Mouse (Mus musculus) embryonic facial prominence, embryonic 12.5 days (tissue): ENCODE measurements at regions not wholly inside any gene's neighbourhood (a gene's known extent, or its start where the extent isn't known, plus 50 kb on each side); places are given as distances from the start of the nearest gene placed in this dataset.
"Not testable (repeated sequence)": the region's sequence is repeated elsewhere in the genome, so short reads cannot be mapped to it uniquely, and the experiment has no call there.

Experiments
- ATAC-seq: fragments of 200-750 bp; cut with Nextera tagmentation; 2 replicates; pipeline ENCODE4 v1.8.0; 2017; ENCODE audit not compliant: insufficient number of reproducible peaks, insufficient read depth, low FRiP score, low TSS enrichment
- H3K27ac ChIP-seq: fragments of 300-500 bp; sonication (generic); 2 replicates; pipeline ENCODE4 v1.5.1; 2016; ENCODE audit warnings: mild to moderate bottlenecking
- H3K27me3 ChIP-seq: fragments of 300-500 bp; sonication (generic); 2 replicates; pipeline ENCODE4 v1.6.1; 2016; ENCODE audit warnings: mild to moderate bottlenecking, moderate library complexity
- H3K36me3 ChIP-seq: fragments of 300-500 bp; sonication (generic); 2 replicates; pipeline ENCODE4 v1.6.1; 2016; ENCODE audit warnings: mild to moderate bottlenecking
- H3K4me1 ChIP-seq: fragments of 300-500 bp; sonication (generic); 2 replicates; pipeline ENCODE4 v1.6.1; 2016
- H3K4me2 ChIP-seq: fragments of 300-500 bp; sonication (generic); replicated peaks from 2 replicates; pipeline ENCODE4 v1.6.1; 2016; ENCODE audit warnings: mild to moderate bottlenecking, moderate library complexity
- H3K4me3 ChIP-seq: fragments of 300-500 bp; sonication (generic); 2 replicates; pipeline ENCODE4 v1.5.1; 2016; ENCODE audit warnings: mild to moderate bottlenecking
- H3K9ac ChIP-seq: fragments of 300-500 bp; sonication (generic); 2 replicates; pipeline ENCODE4 v1.6.1; 2016; ENCODE audit warnings: mild to moderate bottlenecking, moderate library complexity
- H3K9me3 ChIP-seq: fragments of 300-500 bp; sonication (generic); 2 replicates; pipeline ENCODE4 v1.6.1; 2016; ENCODE audit warnings: mild to moderate bottlenecking, moderate library complexity
- WGBS: fragments of 180-500 bp; shearing (Covaris S2); methylation state at CpG from one replicate; pipeline ENCODE4 v1.1.7; 2016; 5-methylcytosine and 5-hydroxymethylcytosine counted together

- Histone ChIP-seq H3K27ac (no peak overlapping the region), H3K27me3 (no peaks in the 10 kb centered on the region), H3K4me3 (no peak overlapping the region), H3K4me1 (peaks cover 9% of the 10 kb centered on the region), H3K9ac (no peak overlapping the region), H3K36me3 (no peaks in the 10 kb centered on the region), H3K9me3 (no peaks in the 10 kb centered on the region), H3K4me2 (no peak overlapping the region)
- no peak for ATAC-seq
- 5% methylated on average over 4 of the region's 4 CpGs for WGBS
These were observed 75.8 kb upstream of the Hao2 start for GRCm38 (mm10) chr3:98968811-98969210.

- Histone ChIP-seq H3K27me3 (no peaks in the 10 kb centered on the region), H3K9me3 (no peaks in the 10 kb centered on the region), H3K4me1 (no peaks in the 10 kb centered on the region; the same call in 1 of the 2 replicates), H3K4me3 (no peak overlapping the region), H3K9ac (no peak overlapping the region), H3K27ac (no peak overlapping the region), H3K36me3 (no peaks in the 10 kb centered on the region), H3K4me2 (no peak overlapping the region)
- 2% methylated on average over 3 of the region's 3 CpGs for WGBS
- ATAC-seq, result no peak
These were observed 82.7 kb upstream of the Hao2 start for GRCm38 (mm10) chr3:98975777-98976176.

GRCm38 (mm10) chr3:98982787-98983186 is 89.7 kb upstream of the Hao2 start:
- Histone ChIP-seq H3K4me1 (no peaks in the 10 kb centered on the region), H3K4me3 (no peak overlapping the region), H3K27ac (no peak overlapping the region), H3K4me2 (no peak overlapping the region), H3K27me3 (no peaks in the 10 kb centered on the region), H3K9ac (no peak overlapping the region), H3K36me3 (no peaks in the 10 kb centered on the region), H3K9me3 (no peaks in the 10 kb centered on the region)
- WGBS, result 94% methylated on average over 1 of the region's 1 CpGs
- no peak for ATAC-seq

- H3K36me3 ChIP-seq, H3K4me1 ChIP-seq, ATAC-seq, H3K27me3 ChIP-seq, H3K9me3 ChIP-seq, H3K4me3 ChIP-seq, H3K9ac ChIP-seq, H3K27ac ChIP-seq, H3K4me2 ChIP-seq: not testable (repeated sequence)
- WGBS, result 75% methylated on average over 2 of the region's 2 CpGs
These were observed 94.2 kb upstream of the Hao2 start for GRCm38 (mm10) chr3:98987266-98987665.

- H3K36me3 ChIP-seq, result no peaks in the 10 kb centered on the region
- ATAC-seq, result peak; percentile 96
- H3K4me1 ChIP-seq, result peaks cover 5% of the 10 kb centered on the region; the same call in 1 of the 2 replicates
- no peak overlapping the region for H3K9ac ChIP-seq
- H3K4me2 ChIP-seq, result peak overlapping the region; percentile 32
- peak overlapping the region; percentile 67 for H3K27ac ChIP-seq
- no peaks in the 10 kb centered on the region; the same call in 1 of the 2 replicates for H3K9me3 ChIP-seq
- H3K4me3 ChIP-seq, result no peak overlapping the region
- WGBS, result 3% methylated on average over 9 of the region's 10 CpGs
- H3K27me3 ChIP-seq, result no peaks in the 10 kb centered on the region
These were observed 97.8 kb upstream of the Hao2 start for GRCm38 (mm10) chr3:98990801-98991200.

GRCm38 (mm10) chr3:98991276-98991675 is 98.2 kb upstream of the Hao2 start:
- no peak overlapping the region for H3K4me2 ChIP-seq
- H3K27ac ChIP-seq, result peak overlapping the region; percentile 67; the same call in 1 of the 2 replicates
- no peaks in the 10 kb centered on the region for H3K27me3 ChIP-seq
- WGBS, result 17% methylated on average over 6 of the region's 6 CpGs
- H3K9me3 ChIP-seq, result no peaks in the 10 kb centered on the region; the same call in 1 of the 2 replicates
- no peak overlapping the region for H3K9ac ChIP-seq
- H3K4me1 ChIP-seq, result peaks cover 5% of the 10 kb centered on the region; the same call in 1 of the 2 replicates
- no peak for ATAC-seq
- no peak overlapping the region for H3K4me3 ChIP-seq
- no peaks in the 10 kb centered on the region for H3K36me3 ChIP-seq

- Histone ChIP-seq H3K9me3 (no peaks in the 10 kb centered on the region; the same call in 1 of the 2 replicates), H3K27ac (no peak overlapping the region)
- ATAC-seq, result no peak
These were observed 101.0 kb upstream of the Hao2 start for GRCm38 (mm10) chr3:98994086-98994485.

GRCm38 (mm10) chr3:99030636-99031035 is 110.2 kb upstream of the Wars2 start:
- no peak overlapping the region for H3K27ac ChIP-seq
- no peaks in the 10 kb centered on the region for H3K36me3 ChIP-seq
- WGBS, result 10% methylated on average over 1 of the region's 1 CpGs
- H3K4me3 ChIP-seq, result no peak overlapping the region
- no peaks in the 10 kb centered on the region for H3K9me3 ChIP-seq
- ATAC-seq, result no peak
- H3K4me1 ChIP-seq, result peaks cover 8% of the 10 kb centered on the region; the same call in 1 of the 2 replicates
- no peaks in the 10 kb centered on the region for H3K27me3 ChIP-seq
- H3K4me2 ChIP-seq, result no peak overlapping the region
- H3K9ac ChIP-seq, result no peak overlapping the region

More at GRCm38 (mm10) chr3:98994086-98994485, 101.0 kb upstream of the Hao2 start:
- no peaks in the 10 kb centered on the region for H3K27me3 ChIP-seq
- H3K4me1 ChIP-seq, result peaks cover 5% of the 10 kb centered on the region; the same call in 1 of the 2 replicates
- no peak overlapping the region for H3K4me3 ChIP-seq
- no peak overlapping the region for H3K9ac ChIP-seq
- H3K4me2 ChIP-seq, result no peak overlapping the region
- no peaks in the 10 kb centered on the region for H3K36me3 ChIP-seq

GRCm38 (mm10) chr3:99046190-99046589 is 94.7 kb upstream of the Wars2 start:
- no peaks in the 10 kb centered on the region for H3K9me3 ChIP-seq
- H3K4me3 ChIP-seq, result no peak overlapping the region
- no peaks in the 10 kb centered on the region for H3K27me3 ChIP-seq
- no peaks in the 10 kb centered on the region for H3K4me1 ChIP-seq
- no peak overlapping the region for H3K9ac ChIP-seq
- no peaks in the 10 kb centered on the region for H3K36me3 ChIP-seq
- no peak overlapping the region for H3K27ac ChIP-seq
- ATAC-seq, result no peak
- H3K4me2 ChIP-seq, result no peak overlapping the region
- WGBS, result 74% methylated on average over 6 of the region's 6 CpGs

GRCm38 (mm10) chr3:99047156-99047555 is 93.7 kb upstream of the Wars2 start:
- H3K9me3 ChIP-seq, result no peaks in the 10 kb centered on the region
- ATAC-seq, result no peak
- H3K27me3 ChIP-seq, result no peaks in the 10 kb centered on the region
- H3K4me2 ChIP-seq, result no peak overlapping the region
- H3K4me3 ChIP-seq, result no peak overlapping the region
- H3K9ac ChIP-seq, result no peak overlapping the region
- no peak overlapping the region for H3K27ac ChIP-seq
- WGBS, result 25% methylated on average over 5 of the region's 5 CpGs
- H3K4me1 ChIP-seq, result no peaks in the 10 kb centered on the region
- H3K36me3 ChIP-seq, result no peaks in the 10 kb centered on the region

GRCm38 (mm10) chr3:99049305-99049704 is 91.6 kb upstream of the Wars2 start:
- no peak for ATAC-seq
- 71% methylated on average over 2 of the region's 2 CpGs for WGBS
- no peak overlapping the region for H3K27ac ChIP-seq

GRCm38 (mm10) chr3:99052176-99052575 is 88.7 kb upstream of the Wars2 start:
- H3K9me3 ChIP-seq, result no peaks in the 10 kb centered on the region
- no peaks in the 10 kb centered on the region for H3K36me3 ChIP-seq
- 65% methylated on average over 4 of the region's 4 CpGs for WGBS
- no peak for ATAC-seq
- H3K4me2 ChIP-seq, result no peak overlapping the region
- H3K4me1 ChIP-seq, result no peaks in the 10 kb centered on the region
- no peaks in the 10 kb centered on the region for H3K27me3 ChIP-seq
- no peak overlapping the region for H3K4me3 ChIP-seq
- H3K9ac ChIP-seq, result no peak overlapping the region
- no peak overlapping the region for H3K27ac ChIP-seq

More at GRCm38 (mm10) chr3:99049305-99049704, 91.6 kb upstream of the Wars2 start:
- Histone ChIP-seq H3K4me3 (no peak overlapping the region), H3K9me3 (no peaks in the 10 kb centered on the region), H3K4me2 (no peak overlapping the region), H3K4me1 (no peaks in the 10 kb centered on the region), H3K36me3 (no peaks in the 10 kb centered on the region), H3K27me3 (no peaks in the 10 kb centered on the region), H3K9ac (no peak overlapping the region)

- Histone ChIP-seq H3K4me3 (no peak overlapping the region), H3K4me1 (no peaks in the 10 kb centered on the region), H3K27ac (no peak overlapping the region), H3K9ac (no peak overlapping the region), H3K4me2 (no peak overlapping the region), H3K9me3 (no peaks in the 10 kb centered on the region), H3K36me3 (no peaks in the 10 kb centered on the region), H3K27me3 (no peaks in the 10 kb centered on the region)
- ATAC-seq, result no peak
- WGBS, result 69% methylated on average over 3 of the region's 3 CpGs
These were observed 73.7 kb upstream of the Wars2 start for GRCm38 (mm10) chr3:99067168-99067567.
